Comparison of ENCODE assay signal across 7 mouse cellular contexts in the genomic region with DNA sequence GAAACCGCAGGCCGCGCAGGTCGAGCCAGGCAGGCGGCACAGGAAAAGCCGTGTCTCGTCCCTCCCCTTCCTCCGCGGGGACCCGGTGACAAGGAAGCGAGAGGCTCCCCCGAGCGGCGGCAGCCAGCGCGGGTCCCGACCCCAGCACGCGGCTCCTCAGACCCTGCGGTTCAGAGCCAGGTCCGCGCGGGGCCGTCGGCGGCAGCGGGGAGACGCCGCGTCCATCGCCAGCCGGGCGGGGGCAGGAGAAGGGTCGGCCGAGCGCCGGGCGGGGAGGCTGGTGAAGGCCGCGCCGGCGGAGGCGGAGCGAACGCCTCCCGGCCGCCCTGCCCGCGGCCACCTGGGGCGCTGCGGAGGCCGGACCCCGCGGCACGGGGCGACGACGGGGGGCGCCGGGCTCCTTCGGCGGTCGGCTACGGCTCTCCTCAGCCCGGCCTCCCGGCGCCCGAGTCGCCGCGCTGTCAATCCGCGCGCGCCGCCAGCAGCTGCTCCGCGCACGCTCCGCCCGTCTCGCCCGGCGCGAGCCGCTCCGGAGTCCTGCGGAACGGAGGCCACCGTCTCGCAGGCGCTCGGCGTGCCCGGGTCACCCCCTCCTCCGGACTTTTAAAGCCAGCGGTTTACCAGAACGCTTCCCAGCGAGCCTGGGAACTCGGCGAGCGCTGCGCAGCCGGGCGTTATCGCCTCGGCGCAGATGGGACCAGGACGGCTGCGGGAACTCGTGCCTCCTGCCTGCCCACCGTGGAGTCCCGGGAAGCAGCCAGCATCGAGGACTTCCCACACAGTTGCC. TPM values are rescaled to one million over a fixed set of nuclear protein-coding genes. Genes with fewer than 3 reads are reported as not detected.
A peak's percentile ranks its signal among the peaks of the same experiment; 100 is the strongest.
DNase-seq lines count a peak whose midpoint lies in the region; ATAC-seq and TF ChIP-seq lines count a peak whose summit lies in the region.

A gene (minus strand): TSS at position 247 of the 787 bp plus-strand sequence.

- H3K4me1 ChIP-seq in intestine, postnatal 0 days (replicated peaks; ENCODE audit: control insufficient read depth, insufficient read depth, low read length) = no peaks in the 10 kb centered on the region
- peaks cover 25% of the 10 kb centered on the region for H3K4me1 ChIP-seq in midbrain, embryonic 10.5 days

- peak within 1 kb of the TSS; percentile 94 for H3K9ac ChIP-seq in intestine, postnatal 0 days (ENCODE audit: low read depth, low read length)

- H3K9me3 ChIP-seq in intestine, postnatal 0 days (ENCODE audit: control insufficient read depth) = no peaks in the 10 kb centered on the region
- no peaks in the 10 kb centered on the region for H3K9me3 ChIP-seq in midbrain, embryonic 10.5 days (replicated peaks)

- peak; percentile 93 for ATAC-seq in intestine, postnatal 0 days

- no peaks in the 10 kb centered on the region for H3K27me3 ChIP-seq in intestine, postnatal 0 days (replicated peaks; ENCODE audit: control insufficient read depth, insufficient read depth, low read length)
- peaks cover 10% of the 10 kb centered on the region for H3K27me3 ChIP-seq in midbrain, embryonic 10.5 days (ENCODE audit: low read depth, poor library complexity, severe bottlenecking)

- peaks cover 10% of the 10 kb centered on the region; the same call in 1 of the 2 replicates for H3K36me3 ChIP-seq in intestine, postnatal 0 days (ENCODE audit: control insufficient read depth, insufficient read depth)
- peaks cover 27% of the 10 kb centered on the region for H3K36me3 ChIP-seq in midbrain, embryonic 10.5 days

- H3K4me3 ChIP-seq in intestine, postnatal 0 days (ENCODE audit: low read depth, low read length) = peak within 1 kb of the TSS; percentile 91
- H3K4me3 ChIP-seq in midbrain, embryonic 10.5 days = peak within 1 kb of the TSS; percentile 72

- peak within 1 kb of the TSS; percentile 80 for H3K4me2 ChIP-seq in intestine, postnatal 0 days (replicated peaks; ENCODE audit: low read depth)

- DNase-seq in adrenal gland, adult 8-10 months = peak; percentile 74
- peak; percentile 87 for DNase-seq in embryo, embryonic 9.5 days (ENCODE audit: extremely low spot score)
- no peak for DNase-seq in gonadal fat pad, adult 2 months (ENCODE audit: low read depth)
- peak; percentile 86 to 89 for DNase-seq in left cerebral cortex, postnatal 36 days (ENCODE audit: low spot score in 2 of 2)
- DNase-seq in midbrain, embryonic 10.5 days (ENCODE audit: low spot score) = peak; percentile 89
- DNase-seq in right cerebral cortex, postnatal 36 days (ENCODE audit: low spot score in 2 of 2) = peak; percentile 68 to 71

- under 1% methylated on average over 68 of the region's 114 CpGs for WGBS in intestine, postnatal 0 days
- under 1% methylated on average over 104 of the region's 114 CpGs for WGBS in midbrain, embryonic 10.5 days

- intact Hi-C loops in left cerebral cortex, postnatal 36 days (cut with DNase I) = no loop called here

- peak; percentile 40 for TF ChIP-seq CTCF in intestine, postnatal 0 days (IDR thresholded peaks at IDR 0.05; ENCODE audit: low read depth)

- peak within 1 kb of the TSS; percentile 100 for H3K27ac ChIP-seq in intestine, postnatal 0 days (ENCODE audit: low read depth, low read length)
- peak within 1 kb of the TSS; percentile 99 for H3K27ac ChIP-seq in midbrain, embryonic 10.5 days (replicated peaks)

RNA-seq across cellular contexts. Expression of the gene that starts here (rescaled TPM):
- total RNA-seq in adrenal gland, adult 8-10 months (2022) = 100 to 1,000 TPM in 1 of 4 experiments, 10 to 100 TPM in 3; 89.8 to 101 (median 93.6) TPM
- polyA plus RNA-seq in gonadal fat pad, adult 2 months (2012; rRNA removed) = 24.2 and 30.2 TPM in 2 replicates
- 16.8 and 20.9 TPM in 2 replicates for polyA plus RNA-seq in intestine, postnatal 0 days (2015; fragmentation: Nextera tagmentation; extraction: Ambion mirVana)
- total RNA-seq in left cerebral cortex, postnatal 36 days (2021) = 10 to 100 TPM; 80.3 to 85.1 TPM
- 29.1 and 30.4 TPM in 2 replicates for polyA plus RNA-seq in midbrain, embryonic 10.5 days (2016; fragmentation: Nextera tagmentation; extraction: Ambion mirVana)
